Mouse (Mus musculus) CD8-positive naive resting alpha-beta T cell, adult 2 months (primary cell): ENCODE results near the gene Rflnb.
"Not testable (repeated sequence)": the region's sequence is repeated elsewhere in the genome, so short reads cannot be mapped to it uniquely, and the experiment has no call there.

Source experiments
- DNase-seq, 2 experiments: peaks; one replicate each; pipeline ENCODE4 v3.0.0; 2022; ENCODE audit warnings: low read depth in 2 of 2, low spot score in 2 of 2

The Rflnb gene

GRCm38 (mm10) chr11:76037581-76038294, 10.2 kb upstream of the Rflnb start:
- DNase-seq: peak; percentile 11 to 41

DNA sequence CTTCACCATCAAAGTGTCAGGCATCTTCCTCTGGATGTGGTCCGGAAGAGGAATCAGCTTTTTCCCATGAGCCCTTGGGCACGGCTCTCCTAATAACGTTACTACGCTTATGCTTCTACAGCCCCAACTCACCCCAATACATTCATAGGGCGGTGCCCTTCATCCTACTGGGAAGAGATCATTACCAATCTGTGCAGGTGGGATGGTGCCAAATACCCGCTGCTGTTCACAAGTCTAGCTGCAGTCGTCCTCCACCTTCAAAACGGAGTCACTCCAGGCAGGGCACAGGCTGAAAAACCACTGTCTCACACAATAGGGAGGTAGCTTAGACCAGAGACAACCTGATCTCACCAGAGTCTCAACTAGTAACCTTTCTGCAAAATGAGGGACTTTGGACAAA, 7.6 kb upstream of the Rflnb start:
- DNase-seq: no peak

GRCm38 (mm10) chr11:76033836-76034235, 6.3 kb upstream of the Rflnb start:
- no peak for DNase-seq

GRCm38 (mm10) chr11:76033359-76033758, 5.8 kb upstream of the Rflnb start:
- no peak for DNase-seq

DNA sequence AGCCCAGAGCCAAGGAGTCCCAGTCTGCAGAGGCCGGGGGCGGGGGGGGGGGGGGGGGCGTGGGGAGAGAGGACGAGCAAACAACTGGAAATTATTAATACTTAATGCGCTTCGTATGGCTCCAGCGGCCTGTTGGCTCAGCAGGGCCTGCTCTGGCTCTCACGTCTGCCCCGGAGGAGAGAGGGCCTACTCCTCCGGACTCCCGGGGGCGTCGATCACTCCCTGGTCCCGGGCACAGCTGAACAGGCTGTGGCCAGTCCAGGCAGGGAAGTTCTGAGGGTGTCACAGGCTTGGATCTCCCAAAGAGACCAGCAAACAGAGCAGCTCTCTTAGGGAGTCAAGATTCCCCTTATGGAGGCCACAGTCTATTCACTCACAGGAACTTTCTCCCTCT, 487 bp upstream of the Rflnb start:
- no peak for DNase-seq

- peak in 1 of 2 experiments; percentile 18 for DNase-seq
Measured at GRCm38 (mm10) chr11:76026527-76027138, 949 bp downstream of the Rflnb start.

DNA sequence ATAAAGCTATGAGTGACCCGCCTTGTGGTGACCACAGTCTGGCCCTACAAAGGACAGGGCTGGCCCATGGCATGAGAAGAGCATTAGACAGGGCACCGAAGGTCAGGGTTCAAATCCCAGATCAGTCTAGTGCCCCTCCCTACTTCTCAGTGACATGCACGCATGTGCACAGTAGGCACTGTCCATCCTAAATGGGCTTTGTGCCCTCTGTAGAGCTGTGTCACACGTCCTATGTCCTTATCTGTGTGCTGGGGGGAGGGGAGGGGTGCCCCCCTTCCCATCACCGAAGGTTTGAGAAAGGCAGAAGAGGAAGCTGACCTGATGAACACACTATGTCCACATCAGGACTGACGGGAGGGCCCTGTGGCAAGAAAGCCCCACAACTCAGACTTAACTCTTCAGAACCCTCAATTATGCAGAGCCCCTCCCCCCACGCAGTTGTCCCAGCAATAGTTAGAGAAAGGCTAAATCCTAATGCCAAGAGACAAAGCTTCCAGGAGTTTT, 2.5 kb downstream of the Rflnb start:
- no peak for DNase-seq

DNA sequence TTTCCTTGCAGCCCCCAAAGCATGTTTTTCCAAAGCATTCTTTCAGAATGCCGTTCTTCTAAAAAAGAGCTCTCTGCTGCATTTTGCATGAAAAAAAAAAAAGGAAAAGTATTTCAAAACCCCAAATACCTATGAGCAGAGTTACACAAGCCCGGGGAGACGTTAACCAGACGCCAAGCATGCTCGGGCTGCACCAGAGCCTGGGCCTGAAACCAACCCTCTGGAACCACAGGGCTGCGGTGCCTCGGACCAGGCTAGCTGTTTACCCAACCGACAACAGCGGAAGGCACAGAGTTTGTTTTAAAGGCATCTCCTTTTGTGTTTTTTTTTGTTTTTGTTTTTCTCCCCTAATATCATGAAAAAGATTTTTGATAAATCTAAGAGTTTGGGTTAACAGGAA, 6.7 kb downstream of the Rflnb start:
- DNase-seq: no peak

DNA sequence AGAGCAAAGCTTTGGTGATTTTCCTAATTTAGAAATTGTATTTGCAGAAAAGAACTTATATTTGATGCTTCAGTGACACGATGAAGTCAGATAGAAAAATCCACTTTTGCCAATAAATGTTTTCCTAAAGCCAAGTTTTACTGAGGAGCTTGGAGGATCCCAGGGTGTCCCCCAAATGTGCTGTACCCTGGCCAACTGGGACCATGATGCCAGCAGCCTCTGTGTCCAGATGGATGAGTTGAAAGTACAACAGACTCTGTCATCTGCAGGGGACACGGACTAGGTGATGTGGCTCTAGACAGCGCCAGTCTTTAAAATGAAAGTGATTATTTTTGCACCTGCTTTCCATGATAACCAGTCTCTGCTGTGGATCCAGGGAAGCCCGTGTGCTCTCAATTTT, 7.7 kb downstream of the Rflnb start:
- no peak for DNase-seq

DNA sequence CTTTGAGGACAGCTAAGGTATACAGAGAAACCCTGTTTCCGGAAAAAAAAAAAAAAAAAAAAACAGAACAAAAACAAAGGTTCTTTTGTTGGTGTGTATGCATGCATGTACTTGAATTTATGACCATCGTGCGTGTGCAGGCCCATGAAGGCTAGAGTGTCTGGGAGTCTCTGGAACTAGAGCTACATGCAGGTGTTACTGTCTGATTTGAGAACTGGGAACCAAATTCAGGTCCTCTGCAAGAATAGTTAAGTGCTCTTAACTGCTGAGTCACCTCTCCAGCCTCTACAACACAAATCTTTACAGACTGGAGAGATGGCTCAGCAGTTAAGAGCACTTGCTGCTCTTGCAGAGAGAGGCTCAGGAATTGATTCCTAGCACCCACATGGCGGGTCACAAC, 11.8 kb downstream of the Rflnb start:
- DNase-seq: no peak

DNA sequence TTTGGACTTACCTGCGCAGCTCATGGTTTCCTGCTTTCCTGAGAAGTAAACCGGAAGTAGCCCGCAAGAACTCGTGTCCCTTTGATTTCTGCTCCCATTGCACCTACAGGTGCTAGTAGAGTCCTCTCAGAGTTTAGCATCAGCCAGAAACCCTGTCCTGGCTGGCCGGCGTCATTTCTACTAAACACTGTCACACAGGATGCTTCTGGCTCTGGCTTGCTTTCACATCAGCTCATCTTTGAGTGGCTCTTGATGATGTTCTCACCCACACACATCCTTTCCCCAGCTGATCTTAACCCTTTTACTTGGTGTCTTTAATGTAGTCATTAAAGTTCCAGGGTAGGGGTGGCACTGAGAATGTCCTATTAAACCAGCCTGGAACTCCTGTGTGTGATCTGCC, 12.3 kb downstream of the Rflnb start:
- peak in 1 of 2 experiments; percentile 27 for DNase-seq

GRCm38 (mm10) chr11:76010838-76011624, 16.6 kb downstream of the Rflnb start:
- no peak for DNase-seq

DNA sequence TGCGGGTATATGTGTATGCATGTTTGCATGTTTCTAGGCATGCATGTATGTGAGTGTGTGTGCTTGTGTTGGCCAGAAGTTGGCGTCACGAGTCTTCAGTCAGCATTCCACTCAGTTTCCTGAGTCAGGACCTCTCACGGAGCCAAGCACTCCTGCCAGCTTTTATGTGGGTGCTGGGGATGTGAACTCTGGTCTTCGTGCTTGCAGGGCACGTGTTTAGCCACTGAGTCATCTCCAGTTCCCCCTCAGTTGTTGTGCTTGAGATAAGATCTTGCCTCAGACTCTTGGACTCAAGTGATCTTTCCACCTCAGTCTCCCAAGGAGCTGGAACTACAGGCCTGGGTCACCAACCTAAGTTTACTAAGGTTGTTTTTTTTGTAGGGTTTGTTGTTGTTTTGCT, 18.5 kb downstream of the Rflnb start:
- DNase-seq: no peak

- no peak for DNase-seq
Measured at GRCm38 (mm10) chr11:76008162-76008561, 19.4 kb downstream of the Rflnb start.

DNA sequence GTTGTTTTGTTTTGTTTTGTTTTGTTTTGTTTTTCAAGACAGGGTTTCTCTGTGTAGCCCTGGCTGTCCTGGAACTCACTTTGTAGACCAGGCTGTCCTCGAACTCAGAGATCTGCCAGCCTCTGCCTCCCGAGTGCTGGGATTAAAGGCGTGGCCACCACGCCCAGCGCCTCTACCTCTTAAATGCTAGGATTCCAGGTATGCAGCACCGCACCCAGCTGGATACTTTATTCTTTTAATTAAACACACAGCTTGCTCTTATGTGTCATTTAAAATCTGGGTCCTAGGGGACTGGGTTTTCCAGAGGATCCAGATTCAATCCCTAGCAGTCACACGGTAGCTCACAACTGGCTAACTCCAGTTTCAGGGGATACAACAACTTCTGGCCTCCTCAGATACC, 23.3 kb downstream of the Rflnb start:
- DNase-seq: not testable (repeated sequence)

GRCm38 (mm10) chr11:76001237-76001878, 26.2 kb downstream of the Rflnb start:
- DNase-seq: no peak

GRCm38 (mm10) chr11:76000701-76001100, 26.9 kb downstream of the Rflnb start:
- DNase-seq: no peak

DNA sequence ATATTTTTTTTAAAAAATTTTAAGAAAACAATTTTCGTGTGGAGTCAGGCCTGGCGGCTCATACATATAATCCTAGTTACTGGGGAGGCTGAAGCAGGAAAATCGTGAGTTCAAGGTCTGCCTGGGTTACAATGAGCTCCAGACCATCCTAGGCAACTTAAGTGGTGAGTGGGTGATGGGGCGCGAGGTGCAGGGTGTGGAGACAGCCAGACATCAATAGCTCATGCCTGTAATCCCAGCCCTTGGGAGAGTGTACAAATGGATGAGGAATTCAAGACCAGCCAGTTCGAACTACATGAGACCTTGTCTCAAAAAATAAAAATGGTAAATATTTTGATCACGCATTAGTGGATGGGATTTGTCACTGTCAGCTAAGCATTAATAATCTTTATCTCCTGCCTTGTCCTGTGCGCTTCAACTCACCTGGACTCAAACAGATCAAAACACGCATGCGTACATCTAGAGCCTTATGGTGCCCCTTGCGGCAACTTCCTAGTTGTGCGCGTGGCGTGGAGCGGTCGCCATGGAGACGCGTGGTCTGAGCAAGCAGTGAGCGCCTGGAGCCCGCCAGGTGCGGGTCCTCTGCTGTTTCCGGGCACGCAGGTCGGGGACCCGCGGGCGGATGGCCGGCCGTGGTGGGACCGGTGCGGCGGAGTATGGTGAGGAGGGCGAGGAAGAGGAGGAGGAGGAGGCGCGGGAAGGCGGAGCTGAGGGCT, 28.0 kb downstream of the Rflnb start, which contains the start of gene 1700016K19Rik:
Gene 1700016K19Rik (plus strand): TSS at position 473 of the 716 bp plus-strand sequence.
- peak; percentile 81 to 87 for DNase-seq

DNA sequence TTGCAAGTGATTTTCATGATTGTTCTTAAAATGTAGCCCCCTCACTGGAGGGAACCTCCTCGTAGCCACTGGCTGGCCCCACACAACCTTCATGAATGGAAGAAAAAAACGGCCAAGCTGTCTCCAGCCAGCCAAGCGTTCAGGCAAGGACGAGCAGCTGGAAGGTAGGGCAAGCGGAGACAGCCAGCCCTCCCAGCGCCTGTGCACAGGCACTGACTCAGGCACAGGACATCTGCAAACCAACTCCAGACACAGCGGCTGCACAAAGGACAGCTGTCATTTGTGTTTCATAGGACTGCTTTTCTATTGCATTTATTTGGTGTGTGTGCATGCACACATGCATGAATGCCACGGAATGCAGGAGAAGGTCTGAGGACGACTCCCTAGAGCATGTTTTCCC, 33.2 kb downstream of the Rflnb start:
- DNase-seq: no peak

DNA sequence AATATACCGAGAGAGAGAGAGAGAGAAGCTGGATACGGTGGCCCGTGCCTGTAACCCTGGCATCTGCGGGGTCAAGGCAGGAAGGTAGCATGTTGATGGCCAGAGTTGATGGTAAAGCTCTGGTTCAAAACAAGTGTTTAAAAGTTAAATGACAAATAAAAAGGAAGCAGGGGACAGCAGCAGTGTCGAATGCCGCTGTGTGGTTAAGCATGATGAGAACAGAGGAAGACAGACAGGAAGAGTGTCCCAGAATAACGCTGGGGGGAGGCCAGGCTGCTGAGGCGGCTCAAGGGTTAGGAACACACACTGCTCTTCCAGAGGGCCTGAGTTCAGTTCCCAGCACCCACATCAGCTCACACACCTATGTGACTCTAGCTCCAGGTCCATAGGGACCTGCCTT, 35.1 kb downstream of the Rflnb start:
- DNase-seq: no peak

DNA sequence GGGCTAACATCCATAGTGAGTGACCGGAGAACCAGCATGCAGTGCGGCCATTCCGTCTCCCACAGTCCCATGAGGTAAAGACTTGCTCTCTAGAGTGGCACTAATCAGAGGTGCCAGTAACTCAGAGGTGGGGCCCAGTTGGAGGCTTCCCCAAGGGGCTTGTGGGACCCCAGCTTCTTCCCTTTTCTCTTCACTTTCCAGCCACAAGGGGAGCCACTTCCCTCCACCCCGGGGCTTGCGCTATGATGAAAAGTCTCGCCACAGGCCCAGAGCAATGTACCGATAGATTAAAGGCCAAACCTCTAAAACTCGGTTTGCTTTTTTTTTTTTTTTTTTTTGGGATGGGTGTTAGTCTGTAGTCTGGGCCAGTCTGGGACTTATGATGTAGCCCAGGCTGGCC, 35.7 kb downstream of the Rflnb start:
- no peak for DNase-seq
